In genomic region chr8:106004538-106005207, GRCm38 (mm10) we compare ENCODE assay signal across 24 mouse cellular contexts. TPM values are rescaled to one million over a fixed set of nuclear protein-coding genes. Genes with fewer than 3 reads are reported as not detected.
"Had no signal": no experiment of that assay in that cellular context is flagged by ENCODE, and none has a peak within 500 bp of the region (broad histone marks: within the 10 kb centered on the region; RNA-seq: fewer than 3 reads in every experiment).

No protein-coding gene starts in this region.

- H3K9me3 ChIP-seq: limb, embryonic 15.5 days; liver, embryonic 12.5 days; megakaryocyte, embryonic 14.5 days; neural tube, embryonic 15.5 days had no signal

- H3K27me3 ChIP-seq: limb, embryonic 15.5 days; liver, embryonic 12.5 days; megakaryocyte, embryonic 14.5 days; neural tube, embryonic 15.5 days had no signal

- H3K27ac ChIP-seq: limb, embryonic 15.5 days; liver, embryonic 12.5 days; neural tube, embryonic 15.5 days had no signal

- DNase-seq: kidney, adult 18-20 months; kidney, postnatal 10 days; lung, embryonic 14.5 days; lung, postnatal 14 days; right cerebral cortex, adult 18-20 months; right cerebral cortex, postnatal 25 days; thymus, adult 18-20 months; thymus, postnatal 25 days had no signal

- H3K4me2 ChIP-seq: limb, embryonic 15.5 days; liver, embryonic 12.5 days; lung, embryonic 14.5 days; midbrain, embryonic 11.5 days; neural tube, embryonic 15.5 days had no signal

- H3K4me3 ChIP-seq: limb, embryonic 15.5 days; liver, embryonic 12.5 days; megakaryocyte, embryonic 14.5 days; neural tube, embryonic 15.5 days had no signal

- H3K36me3 ChIP-seq: limb, embryonic 15.5 days; neural tube, embryonic 15.5 days had no signal

RNA-seq across cellular contexts. Expression of gene Dpep2nb, which starts 1.1 kb away (rescaled TPM):
- total RNA-seq: layer of hippocampus, adult 8-10 months; layer of hippocampus, postnatal 25 days; left cerebral cortex, postnatal 25 days had no signal
- polyA plus RNA-seq: large intestine, adult 2 months; limb, embryonic 11.5 days; limb, embryonic 15.5 days; liver, embryonic 12.5 days; liver, embryonic 16.5 days; lung, embryonic 14.5 days; midbrain, embryonic 11.5 days; neural tube, embryonic 11.5 days; small intestine, adult 2 months; stomach, embryonic 16.5 days had no signal

RNA-seq across cellular contexts. Expression of gene Dpep3, which starts 25.4 kb away (rescaled TPM):
- total RNA-seq: layer of hippocampus, adult 8-10 months; layer of hippocampus, postnatal 25 days; left cerebral cortex, postnatal 25 days had no signal
- polyA plus RNA-seq: kidney, embryonic 14.5 days; limb, embryonic 11.5 days; limb, embryonic 15.5 days; liver, embryonic 12.5 days; liver, embryonic 16.5 days; lung, embryonic 14.5 days; midbrain, embryonic 11.5 days; midbrain, embryonic 16.5 days; neural tube, embryonic 11.5 days; neural tube, embryonic 15.5 days; stomach, embryonic 16.5 days had no signal
